Mouse (Mus musculus) adrenal gland, postnatal 10 days (tissue): Measurements from ENCODE around the gene Gm19965. TPM values are rescaled to one million over a fixed set of nuclear protein-coding genes. Genes with fewer than 3 reads are reported as not detected.

Experiments used
- DNase-seq: peaks from one replicate; pipeline ENCODE4 v3.0.0; 2021; ENCODE audit warnings: mixed read lengths
- long read RNA-seq, 2 experiments: library from polyadenylated mRNA; stranded (forward); transcript quantifications; one replicate each; pipeline ENCODE4 v2.0.0; 2021
- total RNA-seq, 2 experiments: library from RNA; stranded (reverse); gene quantifications; 2 replicates each; pipeline ENCODE4 v1.2.3; 2021

The Gm19965 gene
- not detected for total RNA-seq
- long read RNA-seq, experiment 1 = 0 reads
- long read RNA-seq, experiment 2 = 0 reads

GRCm38 (mm10) chr1:116802683-116803082, at the start of gene Gm19965:
TSS of gene Gm19965 (plus strand) at chr1:116802983.
- no peak for DNase-seq

GRCm38 (mm10) chr1:116782471-116782989, 20.3 kb upstream of the Gm19965 start:
- no peak for DNase-seq
